Mouse (Mus musculus) CD4-positive helper T cell, adult 2 months (primary cell): ENCODE data around the gene Pacrg.

Experiments used
- DNase-seq: peaks from one replicate; pipeline ENCODE4 v3.0.0-alpha.2; 2012; ENCODE audit warnings: low read depth, missing footprints, low spot score

Pacrg gene

GRCm38 (mm10) chr17:10497781-10498420 lies 342.2 kb downstream of the Pacrg start:
- no peak for DNase-seq

- no peak for DNase-seq
Measured at GRCm38 (mm10) chr17:10496066-10496465, 344.0 kb downstream of the Pacrg start.

GRCm38 (mm10) chr17:10495588-10495987 lies 344.5 kb downstream of the Pacrg start:
- no peak for DNase-seq

- DNase-seq = no peak
Measured at GRCm38 (mm10) chr17:10493124-10493523, 347.0 kb downstream of the Pacrg start.

- no peak for DNase-seq
Measured at GRCm38 (mm10) chr17:10490374-10491169, 349.5 kb downstream of the Pacrg start.

- no peak for DNase-seq
Measured at GRCm38 (mm10) chr17:10488873-10489272, 351.2 kb downstream of the Pacrg start.

GRCm38 (mm10) chr17:10483945-10484546 lies 356.1 kb downstream of the Pacrg start:
- no peak for DNase-seq

- no peak for DNase-seq
Measured at GRCm38 (mm10) chr17:10481081-10481480, 359.0 kb downstream of the Pacrg start.

GRCm38 (mm10) chr17:10479020-10479707 lies 360.9 kb downstream of the Pacrg start:
- DNase-seq = no peak

- DNase-seq = no peak
Measured at GRCm38 (mm10) chr17:10478377-10478776, 361.7 kb downstream of the Pacrg start.

- DNase-seq = no peak
Measured at GRCm38 (mm10) chr17:10476807-10477206, 363.3 kb downstream of the Pacrg start.

- no peak for DNase-seq
Measured at GRCm38 (mm10) chr17:10474972-10475371, 365.1 kb downstream of the Pacrg start.

- DNase-seq = no peak
Measured at GRCm38 (mm10) chr17:10473826-10474384, 366.2 kb downstream of the Pacrg start.

- DNase-seq = no peak
Measured at GRCm38 (mm10) chr17:10473175-10473574, 366.9 kb downstream of the Pacrg start.

- DNase-seq = no peak
Measured at GRCm38 (mm10) chr17:10469874-10470568, 370.1 kb downstream of the Pacrg start.

GRCm38 (mm10) chr17:10467102-10467501 lies 373.0 kb downstream of the Pacrg start:
- no peak for DNase-seq

- no peak for DNase-seq
Measured at GRCm38 (mm10) chr17:10465467-10465866, 374.6 kb downstream of the Pacrg start.

- no peak for DNase-seq
Measured at GRCm38 (mm10) chr17:10464700-10465099, 375.4 kb downstream of the Pacrg start.

- DNase-seq = no peak
Measured at GRCm38 (mm10) chr17:10463626-10464025, 376.5 kb downstream of the Pacrg start.

- no peak for DNase-seq
Measured at GRCm38 (mm10) chr17:10460916-10461315, 379.2 kb downstream of the Pacrg start.

- DNase-seq = no peak
Measured at GRCm38 (mm10) chr17:10458743-10459142, 381.4 kb downstream of the Pacrg start.
